Mouse (Mus musculus) right cerebral cortex, postnatal 10 days (tissue): ENCODE data around the gene Rhpn2.
"Not testable (repeated sequence)": the region's sequence is repeated elsewhere in the genome, so short reads cannot be mapped to it uniquely, and the experiment has no call there.

Source experiments
- DNase-seq, 2 experiments: peaks; one replicate each; pipeline ENCODE4 v3.0.0; 2021; ENCODE audit warnings: low spot score in 2 of 2

Rhpn2 gene

DNA sequence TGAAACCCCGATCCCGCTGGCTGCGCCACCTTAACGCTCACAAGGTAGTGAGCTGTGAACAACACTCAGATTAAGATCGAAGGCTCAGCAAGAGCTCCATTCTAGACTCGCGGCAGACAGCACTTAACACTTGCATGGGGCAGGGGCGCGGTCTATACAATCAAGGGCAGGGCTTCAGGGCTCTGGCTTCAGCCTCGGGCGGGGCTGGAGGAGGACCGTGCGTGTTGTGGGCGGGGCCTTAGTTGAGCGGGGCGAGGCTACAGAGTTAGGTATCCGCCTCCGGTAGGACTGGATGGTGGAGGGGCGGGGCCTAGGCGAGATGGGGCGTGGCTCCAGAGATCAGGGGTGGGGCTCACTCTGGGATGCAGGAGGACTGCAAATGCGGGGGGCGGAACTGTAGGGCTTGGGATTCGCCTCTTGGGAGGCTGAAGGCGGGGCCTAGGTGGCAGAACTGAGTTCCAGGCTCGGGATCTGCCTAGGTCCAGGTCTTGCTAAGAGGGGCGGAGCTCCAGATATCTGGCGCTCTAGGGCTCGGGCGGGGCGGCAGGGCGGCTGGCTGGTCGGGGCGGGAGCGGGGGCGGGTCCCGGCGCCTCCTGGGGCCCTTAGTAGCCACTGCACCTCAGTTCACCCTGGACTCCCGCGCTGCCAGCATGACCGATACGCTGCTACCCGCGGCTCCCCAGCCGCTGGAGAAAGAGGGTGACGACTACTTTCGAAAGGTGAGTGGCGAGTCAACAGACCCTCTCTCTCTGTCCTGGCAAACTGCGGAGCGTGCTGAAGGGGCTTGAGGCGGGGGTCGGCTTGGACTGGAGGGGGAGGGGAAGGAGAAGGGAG is at the start of gene Rhpn2:
Rhpn2 (plus strand) TSS at position 479 of the 835 bp plus-strand sequence.
- DNase-seq: peak; percentile 98 to 99

DNA sequence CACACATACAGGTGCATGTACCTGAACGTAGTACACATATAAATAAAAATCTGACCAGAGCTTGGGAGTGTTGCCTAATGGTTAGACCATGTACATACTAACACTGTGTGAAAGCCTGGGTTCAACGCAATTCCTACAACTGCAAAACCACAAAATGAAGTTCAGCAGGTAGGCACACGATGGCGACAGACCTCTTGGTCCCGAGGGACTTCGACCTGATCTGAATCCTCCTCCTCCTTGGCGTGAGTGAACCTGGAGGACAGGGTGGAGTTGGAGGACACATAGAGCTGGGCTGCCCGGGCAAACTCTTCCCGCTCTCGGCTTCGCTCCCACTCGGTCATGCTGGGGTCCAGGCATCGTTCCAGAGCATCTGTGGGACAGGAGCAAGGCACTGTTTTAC is 40.5 kb upstream of the Rhpn2 start:
- no peak for DNase-seq

DNA sequence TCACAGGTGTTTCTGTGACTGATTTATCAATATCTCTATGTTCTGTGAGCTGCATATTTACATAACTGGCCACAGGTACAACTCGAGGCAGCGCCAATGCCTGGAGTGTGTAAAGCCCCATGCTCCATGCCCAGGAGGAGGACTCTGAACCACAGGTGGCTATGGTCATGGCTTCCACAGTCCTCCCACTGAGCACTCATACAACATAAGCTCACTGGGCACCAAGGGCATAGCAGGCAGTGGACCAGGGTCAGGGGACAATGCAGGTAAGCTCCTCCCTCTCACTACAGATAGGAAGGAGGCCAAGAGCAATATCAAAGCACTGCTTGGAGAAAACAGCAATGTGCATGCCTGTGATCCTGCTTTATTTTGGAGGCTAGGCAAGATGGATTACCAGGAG is 38.3 kb upstream of the Rhpn2 start:
- no peak for DNase-seq

DNA sequence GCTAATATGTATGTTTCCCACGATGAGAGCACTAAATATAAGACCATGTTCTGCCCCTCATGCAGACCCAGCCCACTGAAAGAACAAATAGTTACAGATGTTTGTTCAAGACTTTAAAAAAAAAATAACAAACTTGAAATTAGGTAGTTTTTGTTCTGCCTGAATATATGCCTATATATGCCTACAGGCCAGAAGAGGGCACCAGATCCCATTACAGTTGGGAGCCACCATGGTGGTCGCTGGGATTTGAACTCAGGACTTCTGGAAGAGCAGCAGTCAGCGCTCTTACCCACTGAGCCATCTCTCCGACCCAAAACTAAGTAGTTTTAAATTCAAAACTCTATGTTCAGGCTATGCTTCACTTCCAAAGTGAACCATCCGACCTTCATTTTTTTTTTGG is 36.1 kb upstream of the Rhpn2 start:
- no peak for DNase-seq

DNA sequence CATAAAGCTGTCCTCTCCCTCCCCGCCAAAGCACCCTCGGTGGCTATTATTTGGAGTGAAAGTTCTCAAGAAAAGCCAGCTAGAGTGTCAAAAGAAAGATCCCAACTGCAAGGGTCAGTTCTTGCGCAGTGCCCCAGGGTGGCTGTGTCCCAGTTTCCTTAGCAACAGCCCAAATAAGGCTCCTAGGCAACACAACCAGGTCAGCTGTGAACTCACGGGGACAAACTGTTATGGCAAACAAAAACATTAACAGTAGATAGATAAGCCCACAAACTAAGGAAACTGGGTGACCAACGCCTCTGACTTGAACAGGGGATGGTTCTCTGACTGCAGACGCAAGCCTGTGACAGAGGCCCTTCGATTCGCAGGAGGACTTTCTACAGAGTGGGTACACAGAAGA is 34.3 kb upstream of the Rhpn2 start:
- DNase-seq: peak in 1 of 2 experiments; percentile 42

DNA sequence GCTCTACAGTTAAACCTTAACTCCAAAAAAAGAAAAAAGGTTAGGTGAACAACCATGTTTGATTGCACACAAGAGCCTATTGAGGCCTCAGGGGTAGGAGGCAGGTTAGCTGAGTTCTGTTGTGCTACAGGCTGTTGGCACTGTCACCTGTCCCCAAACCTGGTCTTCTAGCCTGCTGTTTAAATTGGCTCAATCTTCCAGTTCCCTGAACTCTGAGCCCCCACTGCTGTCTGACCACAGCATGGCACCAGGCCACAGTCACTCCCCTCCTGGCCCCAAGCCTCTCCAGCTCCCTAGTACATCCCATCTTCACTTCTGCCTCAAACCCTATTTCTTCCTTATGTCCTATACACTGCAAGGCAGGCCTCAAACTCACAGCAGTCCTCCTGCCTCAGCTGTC is 33.2 kb upstream of the Rhpn2 start:
- no peak for DNase-seq

DNA sequence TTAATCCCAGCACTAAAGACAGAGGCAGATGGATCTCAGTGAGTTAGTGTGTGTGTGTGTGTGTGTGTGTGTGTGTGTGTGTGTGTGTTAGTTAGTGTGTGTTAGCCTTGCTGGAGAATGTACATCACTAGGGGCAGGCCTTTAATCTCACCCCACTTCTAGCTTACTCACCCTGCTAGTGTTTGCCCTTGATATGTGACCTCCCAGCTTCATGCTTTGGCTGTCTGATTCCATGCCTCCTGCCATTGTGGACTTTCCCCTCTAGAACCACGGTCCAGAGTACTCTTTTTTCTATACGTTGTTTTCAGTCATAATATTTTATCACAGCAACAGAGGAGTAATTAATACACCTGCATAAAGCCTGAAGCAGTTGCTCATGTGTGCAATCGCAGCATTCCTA is 22.8 kb upstream of the Rhpn2 start:
- no peak for DNase-seq

DNA sequence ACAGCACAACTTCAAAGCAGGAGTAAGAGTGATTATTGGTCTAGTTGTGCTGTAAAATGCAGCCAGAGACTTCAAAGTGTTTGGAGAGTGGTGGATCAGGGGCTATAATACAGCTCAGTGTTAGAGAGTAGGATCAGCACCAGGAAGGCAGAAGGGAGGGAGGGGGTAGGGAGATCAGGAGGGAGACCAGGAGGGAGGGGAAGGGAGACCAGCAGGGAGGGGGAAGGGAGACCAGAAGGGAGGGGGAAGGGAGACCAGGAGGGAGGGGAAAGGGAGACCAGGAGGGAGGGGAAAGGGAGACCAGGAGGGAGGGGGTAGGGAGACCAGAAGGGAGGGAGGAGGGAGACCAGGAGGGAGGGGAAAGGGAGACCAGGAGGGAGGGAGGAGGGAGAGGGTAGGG is 19.8 kb upstream of the Rhpn2 start:
- DNase-seq: no peak

DNA sequence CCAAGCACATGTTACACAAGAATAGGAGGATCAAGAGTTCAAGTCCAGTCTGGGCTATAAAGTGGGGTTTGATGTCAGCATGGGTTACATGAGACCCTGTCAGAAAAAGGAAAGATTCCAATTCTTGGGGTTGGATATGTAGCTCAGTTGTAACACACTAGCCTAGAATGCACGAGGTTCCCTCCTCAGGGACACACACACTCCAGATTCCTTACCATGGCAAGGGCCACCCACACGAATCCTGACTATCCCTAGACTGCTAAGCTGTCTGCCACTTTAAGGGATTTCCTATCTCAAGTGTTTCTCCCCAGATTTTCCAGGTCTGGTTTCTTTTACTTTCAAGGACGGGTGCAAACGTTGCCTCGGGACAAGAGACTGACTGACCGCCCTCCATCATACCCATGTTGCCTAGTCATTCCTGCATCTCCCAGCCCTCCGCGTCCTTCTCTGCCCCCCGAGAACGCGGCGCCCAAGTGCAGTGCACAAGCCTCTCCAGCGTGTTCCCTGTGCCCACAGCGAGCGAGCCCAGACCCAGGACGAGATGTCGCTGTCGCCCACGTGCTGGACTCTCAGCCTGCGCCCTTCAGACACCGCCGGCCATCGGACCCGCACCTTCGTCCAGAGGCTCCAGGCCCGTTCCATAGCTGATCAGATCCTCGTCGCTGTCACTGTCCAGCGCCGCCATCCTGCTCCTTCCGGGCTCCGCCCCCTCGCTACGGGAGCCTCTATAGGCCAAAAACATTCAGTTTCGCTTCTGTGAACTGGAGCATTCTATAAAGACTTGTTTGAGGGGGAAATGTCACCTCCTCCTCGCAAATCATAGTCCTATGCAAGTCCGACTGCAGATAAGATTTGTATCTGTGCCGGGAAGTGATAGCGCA is 16.0 kb upstream of the Rhpn2 start, which contains the start of gene Gpatch1:
Gpatch1 (minus strand) TSS at position 712 of the 881 bp plus-strand sequence.
- DNase-seq: peak; percentile 96 to 98

DNA sequence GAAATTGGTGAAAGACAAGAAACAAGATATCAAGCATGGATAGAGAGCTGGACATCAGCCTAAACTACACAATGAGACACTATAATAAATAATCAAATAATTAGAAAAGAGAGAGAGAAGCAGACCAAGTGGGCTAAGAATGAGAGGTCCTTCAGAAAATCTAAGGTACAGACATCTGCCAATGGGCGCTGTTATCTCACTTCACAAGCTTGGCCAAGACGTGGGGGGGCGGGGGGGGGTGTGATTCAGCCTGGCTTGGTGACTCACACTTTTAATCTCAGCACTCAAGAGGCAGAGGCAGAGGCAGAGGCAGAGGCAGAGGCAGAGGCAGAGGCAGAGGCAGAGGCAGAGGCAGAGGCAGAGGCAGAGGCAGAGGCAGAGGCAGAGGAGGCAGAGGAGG is 14.7 kb upstream of the Rhpn2 start:
- DNase-seq: not testable (repeated sequence)

DNA sequence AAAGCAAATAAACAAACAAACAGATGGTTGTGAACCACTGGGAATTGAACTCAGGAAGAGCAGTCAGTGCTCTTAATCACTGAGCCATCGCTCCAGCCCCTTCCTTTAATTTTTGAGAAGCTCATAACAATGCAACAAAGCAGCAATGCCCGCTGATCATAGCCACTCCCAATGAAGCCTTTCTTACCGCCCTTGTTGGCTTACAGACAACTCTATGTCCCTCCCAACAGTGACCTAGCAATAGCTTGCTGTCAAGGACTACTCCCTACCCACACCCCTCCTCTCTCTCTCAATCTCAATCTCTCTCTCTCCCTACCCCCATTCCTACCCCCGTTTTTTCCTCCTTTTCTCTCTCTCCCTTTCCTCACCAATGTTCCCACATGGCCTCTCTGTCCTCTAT is 14.2 kb upstream of the Rhpn2 start:
- DNase-seq: no peak

DNA sequence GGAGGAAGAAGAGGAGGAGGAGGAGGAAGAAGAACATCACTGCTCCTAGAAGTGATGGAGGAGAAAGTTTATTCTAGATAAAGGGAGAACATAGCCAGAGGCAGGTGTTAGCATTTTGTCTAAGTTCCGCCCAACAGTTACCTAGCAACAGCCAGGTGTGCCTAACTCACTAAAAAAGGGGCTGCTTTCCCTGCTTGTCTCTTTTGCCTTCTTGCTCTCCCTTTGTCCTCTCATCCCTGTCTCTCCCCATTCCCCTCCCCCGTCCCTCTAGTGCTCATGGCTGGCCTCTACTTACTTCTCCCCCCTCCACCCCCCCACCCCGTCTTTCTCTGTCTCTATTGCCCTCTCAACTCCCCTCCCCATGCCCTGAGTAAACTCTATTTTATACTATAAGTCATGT is 11.8 kb upstream of the Rhpn2 start:
- no peak for DNase-seq

DNA sequence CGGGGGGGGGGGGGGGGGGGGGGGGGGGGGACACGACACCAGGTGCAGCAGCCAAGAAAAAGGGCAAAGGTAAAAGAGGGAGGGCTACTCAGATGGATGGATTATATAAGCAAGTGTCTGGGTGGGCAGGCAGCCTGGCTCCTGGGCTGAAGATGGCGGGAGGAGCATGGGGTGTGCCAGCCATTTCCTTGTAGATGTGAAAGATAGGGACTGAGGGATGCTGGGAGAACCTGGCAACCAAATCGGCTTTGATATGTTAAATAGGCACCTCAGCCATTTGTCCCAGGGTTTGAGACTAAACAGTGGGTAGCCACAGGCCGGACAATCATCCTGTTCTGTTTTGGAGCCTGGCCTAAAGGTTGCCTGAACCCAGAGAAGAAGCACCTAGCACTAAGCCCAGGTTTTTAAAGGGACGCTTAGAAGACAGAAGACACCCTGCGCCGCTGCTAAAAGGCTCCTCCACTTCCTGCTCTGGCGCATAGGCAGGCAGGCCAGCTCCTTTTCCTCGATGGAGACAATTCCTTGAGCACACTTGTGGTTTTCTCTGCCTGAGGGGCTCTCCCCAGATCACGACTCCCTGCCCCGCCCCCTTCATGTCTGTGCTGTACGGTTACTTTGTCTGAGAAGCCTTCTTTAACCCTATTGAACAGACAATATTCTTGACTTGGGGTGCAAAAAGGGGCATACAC is 11.1 kb upstream of the Rhpn2 start:
- peak in 1 of 2 experiments; percentile 30 for DNase-seq

DNA sequence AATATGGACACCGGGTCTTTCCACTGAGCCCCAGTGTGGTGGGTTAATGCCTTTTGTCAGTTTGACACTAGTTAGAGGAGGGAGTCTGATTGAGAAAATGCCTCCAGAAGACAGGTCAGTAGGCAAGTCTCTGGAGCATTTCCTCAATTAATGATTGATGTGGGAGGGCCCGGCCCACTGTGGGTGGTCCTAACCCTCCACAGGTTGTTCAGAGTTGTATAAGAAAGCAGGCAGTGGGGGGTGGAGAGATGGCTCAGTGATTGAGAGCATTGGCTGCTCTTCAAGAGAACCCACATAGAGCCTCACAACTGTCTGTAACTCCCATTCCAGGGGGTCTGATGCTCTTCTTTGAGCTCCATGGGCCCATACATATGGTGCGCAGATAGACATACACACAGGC is 2.4 kb upstream of the Rhpn2 start:
- DNase-seq: no peak

DNA sequence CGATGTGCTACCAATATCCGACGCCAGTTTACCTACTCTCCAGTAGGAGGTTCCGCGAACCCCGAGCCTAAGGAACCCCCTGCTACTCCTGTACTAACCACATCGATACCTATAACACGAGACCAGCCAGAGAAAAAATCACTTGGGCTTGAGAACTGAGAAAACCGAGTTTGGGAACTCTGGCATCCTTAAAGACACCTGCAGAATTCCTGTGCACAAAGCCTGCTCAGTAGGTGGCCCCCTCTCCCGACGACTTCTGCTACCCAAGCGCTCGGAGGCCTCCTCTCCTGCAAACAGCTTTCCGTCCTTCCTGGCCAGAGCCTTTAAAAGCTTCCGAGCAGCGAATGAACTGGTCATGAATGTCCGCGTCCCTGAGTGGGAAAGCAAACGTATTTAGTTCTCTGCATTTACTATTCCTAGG is 729 bp upstream of the Rhpn2 start:
- DNase-seq: peak; percentile 66 to 68

DNA sequence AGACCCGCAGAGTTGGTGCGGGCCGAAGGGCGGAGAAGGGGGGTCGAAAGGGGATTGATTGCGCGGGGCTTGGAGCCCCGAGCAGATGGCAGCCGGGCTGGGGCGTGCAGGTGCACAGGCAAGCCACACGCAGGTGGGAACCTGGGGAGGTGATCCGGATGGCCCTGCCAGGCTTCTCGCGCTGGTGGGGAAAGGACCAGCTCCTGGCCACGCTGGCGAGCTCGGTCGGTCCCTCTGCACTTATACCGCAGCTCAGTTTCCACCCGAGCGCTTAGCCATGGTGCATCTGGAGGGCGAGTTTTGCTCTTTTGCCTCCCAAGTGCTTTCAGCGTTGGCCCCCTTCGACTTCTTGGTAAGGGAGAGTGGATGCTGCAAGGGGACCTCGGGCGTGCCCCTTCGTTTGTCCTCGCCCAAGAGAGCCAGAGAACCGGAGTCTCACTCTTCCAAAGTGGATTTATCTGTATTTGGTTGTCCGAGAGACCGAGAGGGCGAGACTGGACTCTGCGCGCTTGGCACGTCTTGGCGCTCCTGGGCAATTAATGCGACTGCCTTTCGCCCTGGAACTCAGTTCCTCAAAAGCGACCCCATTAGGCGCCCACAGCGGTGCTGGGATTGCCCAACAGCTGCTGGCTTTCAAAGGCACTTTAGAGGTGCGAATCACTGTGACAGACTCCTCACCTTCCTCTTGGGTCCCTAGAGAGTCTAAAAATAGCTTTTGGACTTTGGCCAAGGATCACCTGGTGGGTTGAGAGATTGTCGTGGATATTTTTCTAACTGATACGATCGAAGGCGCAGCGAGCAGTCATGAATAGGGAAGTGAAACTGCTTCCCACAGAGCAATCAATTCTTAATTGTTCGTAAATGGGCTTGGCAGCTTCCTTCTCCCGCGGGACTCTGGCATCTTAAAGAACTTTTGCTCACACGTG is 820 bp downstream of the Rhpn2 start:
- DNase-seq: peak; percentile 34 to 40

DNA sequence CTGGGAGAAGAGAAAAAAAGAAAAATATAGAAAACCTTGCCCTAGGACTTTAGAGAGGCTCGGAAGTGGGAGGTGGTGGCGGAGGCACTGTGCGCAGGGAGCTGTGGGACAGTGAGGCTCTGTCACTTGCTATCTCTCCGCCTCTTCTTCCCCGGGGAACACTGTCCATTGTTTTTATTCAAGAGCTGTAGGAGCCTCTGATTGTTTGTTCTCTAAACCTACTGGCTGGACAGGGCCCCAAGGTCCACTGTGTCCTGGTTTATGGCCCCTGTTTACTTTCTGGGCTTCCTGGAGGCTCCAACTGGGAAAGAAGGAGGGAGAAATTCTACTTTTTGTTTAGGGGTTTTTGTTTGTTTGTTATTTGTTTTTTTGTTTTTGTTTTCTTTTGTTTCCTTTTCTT is 6.2 kb downstream of the Rhpn2 start:
- DNase-seq: no peak

DNA sequence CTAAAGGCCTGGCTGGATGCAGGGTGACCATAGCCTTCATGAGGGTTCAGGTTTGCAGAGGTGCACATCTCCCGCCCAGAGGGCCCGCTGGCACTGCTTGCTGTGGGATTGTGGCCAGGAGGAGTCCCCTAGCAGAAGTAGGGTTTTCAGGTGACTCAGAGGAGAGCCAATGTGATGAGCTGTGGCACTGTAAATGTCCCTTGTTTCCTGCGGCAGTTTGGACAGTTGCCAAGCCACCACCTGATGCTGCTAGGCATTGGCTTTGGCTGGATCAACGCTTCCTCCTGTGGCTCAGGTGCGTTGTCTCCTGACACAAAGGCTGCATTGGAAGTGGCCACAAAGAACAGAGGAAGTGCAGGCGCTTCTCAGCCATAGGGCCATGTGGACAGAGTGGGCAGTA is 7.3 kb downstream of the Rhpn2 start:
- peak in 1 of 2 experiments; percentile 30 for DNase-seq

DNA sequence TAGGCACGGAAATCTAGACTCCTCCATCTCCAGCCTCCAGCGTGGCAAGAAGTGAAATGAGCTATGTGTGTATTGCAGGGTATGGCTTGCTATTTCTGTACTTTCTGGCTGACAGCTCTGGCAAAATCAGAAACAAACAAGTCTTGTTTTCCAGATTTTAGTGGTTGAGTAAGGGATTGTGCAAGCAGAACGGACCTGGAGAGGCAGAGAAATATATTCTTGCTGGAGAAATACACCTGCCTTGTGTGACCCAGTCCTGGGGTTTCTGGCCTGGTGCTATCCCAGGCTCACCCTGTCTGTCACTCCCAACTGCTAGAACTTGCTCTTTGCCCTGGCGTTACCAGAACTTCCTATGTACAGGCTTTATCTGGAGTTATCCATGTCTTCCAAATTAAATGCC is 8.5 kb downstream of the Rhpn2 start:
- peak in 1 of 2 experiments; percentile 33 for DNase-seq

DNA sequence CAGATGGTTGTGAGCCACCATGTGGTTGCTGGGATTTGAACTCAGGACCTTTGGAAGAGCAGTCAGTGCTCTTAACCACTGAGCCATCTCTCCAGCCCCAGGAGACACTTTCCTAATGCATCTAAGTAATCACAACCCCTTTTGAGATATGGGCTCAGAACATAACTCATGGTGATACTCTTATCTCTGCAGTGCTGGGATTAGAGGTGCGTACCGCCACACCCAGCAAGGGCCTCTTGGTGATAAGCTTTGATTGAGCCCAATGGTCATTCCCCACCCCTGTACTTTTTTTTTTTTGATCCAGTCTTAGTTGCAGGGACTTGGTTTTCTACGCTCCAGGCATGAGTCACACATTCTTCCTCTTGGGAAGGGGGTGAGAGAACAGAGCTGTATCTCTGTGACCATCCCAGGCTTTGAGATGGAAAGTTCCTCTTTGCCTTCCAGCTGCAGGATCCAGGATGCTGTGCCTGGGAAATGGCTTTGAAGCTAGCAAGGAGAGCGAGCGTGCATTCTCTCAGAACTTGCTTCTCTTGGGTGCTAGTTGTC is 10.9 kb downstream of the Rhpn2 start:
- no peak for DNase-seq
